Mouse (Mus musculus) kidney, embryonic 14.5 days (tissue): ENCODE data around the gene Erv3. TPM values are rescaled to one million over a fixed set of nuclear protein-coding genes. Genes with fewer than 3 reads are reported as not detected.
A peak's percentile ranks its signal among the peaks of the same experiment; 100 is the strongest.

Experiments
- ATAC-seq: fragments of 200-750 bp; cut with Nextera tagmentation; 2 replicates; pipeline ENCODE4 v1.8.0; 2017; ENCODE audit warnings: moderate number of reproducible peaks, mild to moderate bottlenecking, moderate TSS enrichment, moderate library complexity; ENCODE audit not compliant: low FRiP score, low TSS enrichment
- H3K27ac ChIP-seq: fragments of 300-500 bp; sonication (generic); 2 replicates; pipeline ENCODE4 v1.5.1; 2014; ENCODE audit warnings: low read depth, mild to moderate bottlenecking, low read length, moderate library complexity, mixed read lengths
- H3K27me3 ChIP-seq: fragments of 300-500 bp; sonication (generic); 2 replicates; pipeline ENCODE4 v1.6.1; 2014; ENCODE audit warnings: mild to moderate bottlenecking, low read length; ENCODE audit not compliant: control insufficient read depth, insufficient read depth
- H3K36me3 ChIP-seq: fragments of 300-500 bp; sonication (generic); 2 replicates; pipeline ENCODE4 v1.6.1; 2014; ENCODE audit warnings: low read length, mixed read lengths; ENCODE audit not compliant: control insufficient read depth, insufficient read depth
- H3K4me1 ChIP-seq: fragments of 300-500 bp; sonication (generic); 2 replicates; pipeline ENCODE4 v1.6.1; 2014; ENCODE audit warnings: low read length, mixed read lengths; ENCODE audit not compliant: control insufficient read depth, insufficient read depth
- H3K4me2 ChIP-seq: fragments of 300-500 bp; sonication (generic); replicated peaks from 2 replicates; pipeline ENCODE4 v1.6.1; 2014; ENCODE audit warnings: low read depth, mild to moderate bottlenecking, low read length
- H3K4me3 ChIP-seq: fragments of 300-500 bp; sonication (generic); 2 replicates; pipeline ENCODE4 v1.5.1; 2014; ENCODE audit warnings: mild to moderate bottlenecking, low read length
- H3K9ac ChIP-seq: fragments of 300-500 bp; sonication (generic); 2 replicates; pipeline ENCODE4 v1.6.1; 2014; ENCODE audit warnings: low read depth, mild to moderate bottlenecking, low read length, moderate library complexity
- H3K9me3 ChIP-seq: fragments of 300-500 bp; sonication (generic); 2 replicates; pipeline ENCODE4 v1.6.1; 2016; ENCODE audit warnings: low read length; ENCODE audit not compliant: control insufficient read depth
- WGBS: fragments of 180-500 bp; shearing (Covaris S2); extraction: QIAGEN DNeasy Blood & Tissue Kit; methylation state at CpG from one replicate; pipeline ENCODE4 v1.1.7; 2014; 5-methylcytosine and 5-hydroxymethylcytosine counted together
- polyA plus RNA-seq: library from polyadenylated mRNA; unstranded; fragments of >200 nt; fragmentation: Nextera tagmentation; extraction: Ambion mirVana; gene quantifications from 2 replicates; pipeline ENCODE4 v1.2.1, GENCODE M21; 2014

Gene Erv3
- polyA plus RNA-seq = not detected in 2 replicates

DNA sequence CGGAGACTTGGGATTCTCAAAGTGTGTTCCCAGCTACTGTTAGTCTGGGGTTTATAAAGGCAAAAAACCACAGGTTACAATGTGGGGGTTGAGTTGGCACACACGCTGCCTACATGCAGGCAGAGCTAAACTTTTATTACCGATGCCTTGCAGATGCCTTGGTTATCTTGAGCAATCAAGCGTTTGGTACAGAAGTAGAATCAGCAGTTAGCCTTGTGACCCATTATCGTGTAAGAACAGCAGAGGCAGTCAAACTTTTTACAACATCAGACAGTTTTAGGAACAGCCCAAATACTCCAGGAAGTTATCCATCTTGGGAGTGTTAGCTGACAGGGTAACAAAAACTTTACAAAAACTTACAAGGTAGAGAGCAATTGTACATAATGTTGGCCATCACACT is at the start of gene Erv3:
Erv3 (minus strand) TSS at position 27 of the 400 bp plus-strand sequence.
- H3K4me1 ChIP-seq = no peaks in the 10 kb centered on the region
- H3K4me3 ChIP-seq = no peak within 1 kb of the TSS
- 62% methylated on average over 5 of the region's 5 CpGs for WGBS
- no peaks in the 10 kb centered on the region for H3K27me3 ChIP-seq
- no peaks in the 10 kb centered on the region for H3K9me3 ChIP-seq
- no peak for ATAC-seq
- H3K27ac ChIP-seq = no peak within 1 kb of the TSS
- no peaks in the 10 kb centered on the region for H3K36me3 ChIP-seq
- H3K4me2 ChIP-seq = no peak within 1 kb of the TSS
- H3K9ac ChIP-seq = no peak within 1 kb of the TSS

DNA sequence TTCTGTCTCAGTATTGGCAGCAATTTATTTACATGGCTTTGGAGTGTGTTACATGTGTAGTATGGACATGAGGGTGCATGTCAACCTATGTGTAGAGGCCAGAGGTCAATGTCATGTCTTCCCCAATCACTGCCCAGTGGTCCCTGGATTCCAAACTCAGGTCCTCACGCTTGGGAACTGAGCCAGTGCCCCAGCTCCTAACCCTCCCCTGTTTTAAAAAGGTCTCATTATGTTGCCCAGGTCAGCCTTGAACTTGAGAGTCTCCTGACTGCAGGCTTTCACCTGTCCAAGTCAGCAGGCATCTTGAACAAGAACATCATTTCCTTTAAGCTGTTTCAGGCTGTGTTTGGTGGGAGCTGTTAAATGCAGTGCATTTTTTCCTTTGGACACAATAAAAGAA is 49.4 kb upstream of the Erv3 start:
- ATAC-seq = no peak
- H3K27ac ChIP-seq = no peak overlapping the region
- no peaks in the 10 kb centered on the region for H3K27me3 ChIP-seq
- no peak overlapping the region for H3K4me2 ChIP-seq
- H3K9ac ChIP-seq = no peak overlapping the region
- 59% methylated on average over 1 of the region's 1 CpGs for WGBS
- H3K4me1 ChIP-seq = no peaks in the 10 kb centered on the region
- H3K4me3 ChIP-seq = no peak overlapping the region
- no peaks in the 10 kb centered on the region for H3K36me3 ChIP-seq
- H3K9me3 ChIP-seq = no peaks in the 10 kb centered on the region

DNA sequence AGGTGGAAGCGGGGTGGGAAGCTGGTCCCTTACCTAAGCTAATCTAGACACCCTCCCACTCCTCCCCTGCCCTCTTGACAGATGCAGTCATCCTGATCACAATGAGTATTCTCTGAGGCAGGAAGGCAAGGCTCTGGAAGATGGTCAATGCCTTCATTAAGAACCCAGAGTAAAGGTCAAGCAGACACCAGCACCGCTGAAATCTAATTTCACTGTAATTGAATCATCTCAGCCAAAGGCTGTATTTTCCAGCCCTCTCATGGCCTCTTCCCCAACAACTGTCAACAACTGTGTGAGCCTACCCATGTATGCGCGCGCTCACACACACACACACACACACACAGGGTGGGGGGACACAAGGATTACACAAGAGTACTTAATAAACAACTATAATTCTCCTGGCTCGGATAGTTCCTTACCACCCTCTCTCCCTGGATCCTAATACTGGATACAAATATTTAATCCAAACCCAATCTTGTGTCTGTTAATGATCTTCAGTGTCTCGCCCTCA is 48.9 kb upstream of the Erv3 start:
- Histone ChIP-seq H3K4me3 (no peak overlapping the region), H3K27ac (no peak overlapping the region), H3K4me2 (no peak overlapping the region), H3K36me3 (no peaks in the 10 kb centered on the region), H3K9ac (no peak overlapping the region), H3K9me3 (no peaks in the 10 kb centered on the region), H3K27me3 (no peaks in the 10 kb centered on the region), H3K4me1 (no peaks in the 10 kb centered on the region)
- WGBS = 70% methylated on average over 7 of the region's 7 CpGs
- ATAC-seq = peak; percentile 54

DNA sequence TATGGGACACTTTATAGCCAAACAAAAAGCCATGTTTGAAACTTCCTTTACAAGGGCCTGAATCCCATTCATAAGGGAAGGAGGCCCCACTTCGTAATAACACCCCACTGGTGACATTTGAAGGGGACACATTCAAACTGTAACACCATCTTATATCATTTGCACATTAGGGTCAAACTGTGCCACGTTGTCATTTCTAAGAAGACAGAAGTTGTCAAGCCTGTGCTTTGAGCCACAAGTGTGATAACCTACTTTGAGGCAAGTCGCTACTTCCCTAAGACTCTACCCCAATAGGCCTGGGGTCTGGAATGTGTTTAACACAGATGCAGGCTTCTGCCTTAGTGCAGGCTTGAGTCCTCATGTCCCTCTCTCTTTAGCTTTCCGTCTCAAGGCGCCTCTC is 47.8 kb upstream of the Erv3 start:
- Histone ChIP-seq H3K27ac (no peak overlapping the region), H3K36me3 (no peaks in the 10 kb centered on the region), H3K4me3 (no peak overlapping the region), H3K9me3 (no peaks in the 10 kb centered on the region), H3K4me1 (no peaks in the 10 kb centered on the region), H3K4me2 (no peak overlapping the region), H3K9ac (no peak overlapping the region), H3K27me3 (no peaks in the 10 kb centered on the region)
- ATAC-seq = no peak
- WGBS = 84% methylated on average over 5 of the region's 5 CpGs

DNA sequence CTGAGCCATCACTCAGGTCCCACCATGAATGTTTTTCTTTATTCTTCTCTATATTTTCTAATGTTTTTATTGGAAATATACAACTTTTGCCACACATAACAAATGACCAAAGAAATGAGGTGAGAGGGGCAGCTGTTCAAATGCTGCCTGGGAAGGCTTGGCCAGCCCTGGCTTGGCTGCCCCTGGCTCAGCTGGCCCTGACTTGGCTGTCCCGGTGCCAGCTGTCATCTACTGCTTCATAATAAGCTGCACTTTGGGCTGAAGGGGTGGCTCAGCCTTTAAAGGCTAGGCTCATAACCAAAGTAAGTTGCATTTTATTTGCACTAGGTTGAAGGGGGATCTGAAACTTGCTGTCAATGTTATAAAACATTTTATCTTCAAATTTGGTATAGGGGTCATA is 47.3 kb upstream of the Erv3 start:
- Histone ChIP-seq H3K27me3 (no peaks in the 10 kb centered on the region), H3K4me2 (no peak overlapping the region), H3K9me3 (no peaks in the 10 kb centered on the region), H3K36me3 (no peaks in the 10 kb centered on the region), H3K4me3 (no peak overlapping the region), H3K4me1 (no peaks in the 10 kb centered on the region), H3K9ac (no peak overlapping the region), H3K27ac (no peak overlapping the region)
- WGBS = 90% methylated on average over 1 of the region's 1 CpGs
- no peak for ATAC-seq

DNA sequence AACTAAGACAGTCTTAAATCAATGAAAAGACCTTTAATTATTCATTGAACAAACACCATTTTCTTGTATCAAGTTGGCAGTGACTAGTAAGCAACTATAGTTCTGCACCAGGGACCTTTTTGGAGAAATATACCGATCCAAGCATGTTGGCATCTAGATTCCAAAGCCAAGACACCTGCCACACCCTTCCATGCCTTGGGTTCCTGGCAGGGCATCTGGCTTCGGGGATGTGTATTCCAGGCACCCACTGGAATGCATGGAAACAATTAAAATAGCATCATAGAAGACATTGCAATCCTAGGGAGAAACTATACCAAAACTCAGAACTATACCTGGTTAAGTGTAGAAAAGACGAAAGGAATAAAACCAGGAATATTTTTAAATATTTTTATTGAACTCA is 46.7 kb upstream of the Erv3 start:
- no peak overlapping the region for H3K4me2 ChIP-seq
- no peaks in the 10 kb centered on the region for H3K4me1 ChIP-seq
- no peak for ATAC-seq
- 96% methylated on average over 3 of the region's 3 CpGs for WGBS
- no peaks in the 10 kb centered on the region for H3K9me3 ChIP-seq
- H3K4me3 ChIP-seq = no peak overlapping the region
- no peaks in the 10 kb centered on the region for H3K36me3 ChIP-seq
- no peaks in the 10 kb centered on the region for H3K27me3 ChIP-seq
- no peak overlapping the region for H3K9ac ChIP-seq
- H3K27ac ChIP-seq = no peak overlapping the region

DNA sequence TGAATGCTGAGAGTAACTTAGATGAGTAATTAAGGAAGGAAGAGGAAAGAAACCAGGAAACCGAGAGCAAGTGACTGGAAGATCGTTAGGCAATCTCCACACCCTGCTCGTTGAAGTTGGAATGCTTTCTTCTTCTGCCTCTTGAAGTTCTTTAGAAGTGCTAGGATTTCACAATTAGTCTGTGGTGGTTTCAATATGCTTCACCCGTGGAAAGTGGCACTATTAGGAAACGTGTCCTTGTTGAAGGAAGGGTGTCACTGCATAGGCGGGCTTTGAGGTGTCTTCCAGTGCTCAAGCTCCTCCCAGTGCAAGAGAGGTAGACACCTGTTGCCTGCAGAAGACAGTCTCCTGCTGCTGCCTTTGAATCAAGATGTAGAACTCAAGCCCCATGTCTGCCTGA is 46.2 kb upstream of the Erv3 start:
- Histone ChIP-seq H3K9me3 (no peaks in the 10 kb centered on the region), H3K27ac (no peak overlapping the region), H3K4me3 (no peak overlapping the region), H3K4me2 (no peak overlapping the region), H3K4me1 (no peaks in the 10 kb centered on the region), H3K9ac (no peak overlapping the region), H3K36me3 (no peaks in the 10 kb centered on the region), H3K27me3 (no peaks in the 10 kb centered on the region)
- no peak for ATAC-seq
- 50% methylated on average over 6 of the region's 6 CpGs for WGBS

DNA sequence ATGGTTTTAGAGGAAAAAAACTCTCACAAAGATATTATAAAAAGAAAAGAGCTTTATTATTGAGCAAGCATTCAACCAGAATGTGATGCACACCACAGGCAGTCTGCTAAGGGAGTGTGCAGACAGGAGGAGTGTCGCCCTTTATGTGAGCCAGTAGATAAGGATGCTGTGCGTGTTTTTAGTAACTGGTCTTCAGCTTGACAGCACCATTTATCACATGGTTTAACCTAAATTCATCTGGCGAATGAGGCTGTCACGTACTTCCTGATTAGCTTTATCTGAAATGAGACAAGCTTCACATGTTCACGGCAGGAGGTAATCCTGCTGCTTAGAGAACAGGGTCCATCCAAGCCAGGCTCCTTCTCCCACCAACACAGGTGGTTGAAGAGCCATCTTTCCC is 45.5 kb upstream of the Erv3 start:
- Histone ChIP-seq H3K4me3 (no peak overlapping the region), H3K9ac (no peak overlapping the region), H3K9me3 (no peaks in the 10 kb centered on the region), H3K4me1 (no peaks in the 10 kb centered on the region), H3K27ac (no peak overlapping the region), H3K36me3 (no peaks in the 10 kb centered on the region), H3K4me2 (no peak overlapping the region), H3K27me3 (no peaks in the 10 kb centered on the region)
- no peak for ATAC-seq
- WGBS = 57% methylated on average over 5 of the region's 5 CpGs

DNA sequence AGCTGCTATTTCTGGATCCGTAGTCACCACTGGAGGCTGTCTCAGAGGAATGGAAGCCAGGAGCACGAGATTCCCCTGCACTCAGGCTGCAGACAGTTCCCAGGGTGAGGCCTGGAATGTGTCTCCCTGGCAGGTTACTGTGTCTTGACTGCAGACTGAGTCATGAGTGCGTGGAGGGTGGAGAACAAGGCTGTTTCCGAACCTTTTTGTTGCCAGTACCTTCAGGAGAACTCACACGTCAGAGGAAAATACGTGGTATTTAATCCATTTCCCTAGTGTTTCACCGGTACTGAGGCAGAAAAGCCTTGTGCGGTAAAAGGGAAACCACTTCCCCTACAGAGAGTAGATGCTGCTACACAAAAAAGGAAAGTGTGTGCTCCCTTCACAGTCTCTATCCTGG is 43.3 kb upstream of the Erv3 start:
- no peak for ATAC-seq
- Histone ChIP-seq H3K4me3 (no peak overlapping the region), H3K4me2 (no peak overlapping the region), H3K36me3 (no peaks in the 10 kb centered on the region), H3K4me1 (no peaks in the 10 kb centered on the region), H3K9ac (no peak overlapping the region), H3K9me3 (no peaks in the 10 kb centered on the region), H3K27ac (no peak overlapping the region), H3K27me3 (no peaks in the 10 kb centered on the region)
- 57% methylated on average over 8 of the region's 8 CpGs for WGBS

DNA sequence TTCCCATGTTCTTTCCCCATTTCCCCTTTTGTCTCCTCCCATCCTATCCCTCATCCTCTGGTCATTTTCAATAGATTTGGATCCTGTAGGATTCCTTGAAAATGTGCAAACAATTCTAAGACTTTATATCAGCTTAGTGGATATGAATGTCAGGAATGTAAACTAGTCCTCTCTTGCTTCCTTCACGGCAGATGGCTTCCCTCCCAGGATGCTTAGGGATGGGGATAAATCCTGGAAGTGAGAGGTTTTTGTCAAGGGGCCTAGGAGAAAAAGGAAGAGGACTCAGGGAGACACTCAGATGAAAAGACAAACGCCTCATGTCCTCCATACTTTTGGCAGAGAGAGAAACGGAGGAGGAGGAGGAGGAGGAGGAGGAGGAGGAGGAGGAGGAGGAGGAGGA is 42.9 kb upstream of the Erv3 start:
- Histone ChIP-seq H3K36me3 (no peaks in the 10 kb centered on the region), H3K9ac (no peak overlapping the region), H3K27ac (no peak overlapping the region), H3K27me3 (no peaks in the 10 kb centered on the region), H3K4me1 (no peaks in the 10 kb centered on the region), H3K4me3 (no peak overlapping the region), H3K9me3 (no peaks in the 10 kb centered on the region), H3K4me2 (no peak overlapping the region)
- no peak for ATAC-seq
- WGBS = 40% methylated on average over 2 of the region's 3 CpGs
